Mouse (Mus musculus): ENCODE results near the gene Fam168b.

DNA sequence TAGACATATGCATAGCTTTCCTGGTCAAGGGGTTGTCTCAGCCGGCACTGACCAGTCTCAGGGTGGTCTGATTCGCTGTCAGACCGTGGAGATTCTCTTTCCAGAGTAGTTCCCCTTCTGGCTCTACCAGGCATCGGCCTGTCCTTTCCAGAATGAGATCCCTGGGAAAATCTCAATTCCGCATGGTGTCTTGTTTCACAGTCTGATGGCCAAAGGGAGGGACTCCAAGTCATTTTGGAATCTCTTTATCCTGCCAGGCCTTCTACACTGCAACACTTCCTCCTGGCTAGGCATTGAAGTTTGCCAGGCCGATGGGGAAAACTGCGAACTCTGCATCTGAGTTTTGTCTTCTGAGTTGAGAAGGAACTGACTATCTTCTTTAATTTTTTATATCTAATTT is 17.3 kb upstream of the Fam168b start:
- TF ChIP-seq POLR2A (IDR thresholded peaks at IDR 0.05; ENCODE audit: borderline replicate concordance, extremely low read depth, low read depth, low read length) (no peak), CTCF (IDR thresholded peaks at IDR 0.05; ENCODE audit: insufficient read depth, low read length) (no peak)

Measured in lung, adult 2 months (tissue).